Mouse (Mus musculus) layer of hippocampus, postnatal 10 days (tissue): ENCODE results near the gene Styx. TPM values are rescaled to one million over a fixed set of nuclear protein-coding genes. Genes with fewer than 3 reads are reported as not detected.
"Not testable (repeated sequence)": the region's sequence is repeated elsewhere in the genome, so short reads cannot be mapped to it uniquely, and the experiment has no call there.

Experiments used
- DNase-seq, 2 experiments: peaks; one replicate each; pipeline ENCODE4 v3.0.0; 2021; ENCODE audit warnings: low spot score in 2 of 2
- microRNA-seq, 2 experiments: library from miRNA; unstranded; fragments of <30 nt; microRNA quantifications; one replicate each; pipeline ENCODE4 v1.2.0; 2021
- total RNA-seq, 2 experiments: library from RNA; stranded (reverse); gene quantifications; 2 replicates each; pipeline ENCODE4 v1.2.3; 2021

Styx gene
- total RNA-seq, 2 experiments from 2014 or later = 19.1 to 20.1 TPM

- DNase-seq = no peak
Observed at GRCm38 (mm10) chr14:45464036-45465035, 113.4 kb downstream of the Styx start.

DNA sequence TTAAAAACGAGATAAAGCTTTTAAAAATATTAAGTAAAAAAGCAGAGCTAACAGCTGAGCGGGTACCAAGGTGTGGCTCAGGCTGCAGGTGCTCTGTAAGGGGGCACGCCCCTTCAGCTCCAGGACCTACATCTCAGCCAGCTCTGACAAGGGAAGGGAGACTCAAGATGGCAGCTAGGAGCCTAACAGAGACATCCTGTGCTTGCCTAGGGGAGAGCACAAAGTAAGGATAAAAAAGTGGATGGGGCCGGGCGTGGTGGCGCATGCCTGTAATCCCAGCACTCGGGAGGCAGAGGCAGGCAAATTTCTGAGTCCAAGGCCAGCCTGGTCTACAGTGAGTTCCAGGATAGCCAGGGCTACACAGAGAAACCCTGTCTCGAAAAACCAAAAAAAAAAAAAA, 115.5 kb downstream of the Styx start:
- not testable (repeated sequence) for DNase-seq

DNA sequence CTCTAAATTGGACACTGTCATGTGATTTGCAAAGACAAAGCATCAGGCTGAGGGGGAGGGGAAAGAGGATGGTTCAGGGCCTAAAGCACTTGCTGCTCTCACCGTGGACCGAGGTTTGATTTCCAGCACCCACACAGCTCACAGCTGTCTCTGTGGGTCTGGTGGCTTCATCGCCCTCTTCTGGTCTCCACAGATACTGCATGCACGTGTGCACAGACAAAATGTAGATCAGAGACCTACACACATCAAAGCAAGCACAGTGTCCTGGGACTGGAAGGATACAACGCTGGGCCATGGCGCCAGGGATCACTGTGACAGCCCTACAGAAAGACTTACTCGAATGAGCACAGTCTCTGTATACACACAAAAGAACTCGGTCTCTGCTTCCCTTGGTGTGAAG, 118.6 kb downstream of the Styx start:
- DNase-seq = no peak

Small RNA genes lying within 50 kb of the gene (microRNA-seq; reads per million reads assigned to microRNA genes)
- 0 reads per million in 2 experiments for gene Gm25353

Other genes starting within 250 kb of the Styx start
- gene Gpr137c, start 131.4 kb upstream of the Styx start, total RNA-seq = 10 to 100 TPM; 24.5 to 27.9 TPM
- gene Txndc16, start 130.8 kb upstream of the Styx start, total RNA-seq = 10 to 100 TPM; 67.8 to 68.8 TPM
- gene Ero1l, start 32.3 kb upstream of the Styx start, total RNA-seq = 10 to 100 TPM; 23.4 to 25.5 TPM
- 100 to 1,000 TPM; 102 to 112 TPM for gene Psmc6, start 21.3 kb upstream of the Styx start, total RNA-seq
- gene Gnpnat1, start 53.8 kb downstream of the Styx start, total RNA-seq = 10 to 100 TPM; 14.9 to 15.9 TPM
- 100 to 1,000 TPM in 1 of 2 experiments, 10 to 100 TPM in 1; 90.8 to 117 TPM for gene Fermt2, start 179.0 kb downstream of the Styx start, total RNA-seq